Mouse (Mus musculus) olfactory bulb, adult 2 months (tissue): ENCODE measurements around the gene Cd3g.

Experiments used
- CTCF ChIP-seq: fragments of 200-500 bp; IDR thresholded peaks from 2 replicates; pipeline ENCODE4 v1.5.1; 2012; ENCODE audit warnings: low read depth, mild to moderate bottlenecking, low read length, moderate library complexity; ENCODE audit not compliant: insufficient read depth
- POLR2A ChIP-seq: fragments of 200-500 bp; IDR thresholded peaks from 2 replicates; pipeline ENCODE4 v1.6.1; 2012; ENCODE audit warnings: mild to moderate bottlenecking, low read depth, low read length, moderate library complexity; ENCODE audit not compliant: insufficient read depth

GRCm38 (mm10) chr9:44999171-44999570, 18.9 kb upstream of the Cd3g start:
- no peak for TF ChIP-seq CTCF
- TF ChIP-seq POLR2A = no peak
